Mouse (Mus musculus) liver, embryonic 11.5 days (tissue): Measurements from ENCODE around the gene Ten1. TPM values are rescaled to one million over a fixed set of nuclear protein-coding genes. Genes with fewer than 3 reads are reported as not detected.

Experiments
- ATAC-seq: fragments of 200-750 bp; cut with Nextera tagmentation; replicated peaks from 2 replicates; pipeline ENCODE4 v1.8.0; 2017; ENCODE audit warnings: moderate number of reproducible peaks, mild to moderate bottlenecking, moderate TSS enrichment, moderate library complexity; ENCODE audit not compliant: low FRiP score
- DNase-seq: peaks from one replicate; pipeline ENCODE4 v3.0.0-alpha.2; 2017; ENCODE audit warnings: low spot score
- H3K27ac ChIP-seq: fragments of 300-500 bp; sonication (generic); 2 replicates; pipeline ENCODE4 v1.5.1; 2014; ENCODE audit warnings: mild to moderate bottlenecking, low read depth, low read length, control low read depth
- H3K27me3 ChIP-seq: fragments of 300-500 bp; sonication (generic); replicated peaks from 2 replicates; pipeline ENCODE4 v1.6.1; 2014; ENCODE audit warnings: low read length, mixed read lengths; ENCODE audit not compliant: control insufficient read depth, insufficient read depth
- H3K36me3 ChIP-seq: fragments of 300-500 bp; sonication (generic); 2 replicates; pipeline ENCODE4 v1.6.1; 2014; ENCODE audit warnings: mild to moderate bottlenecking, low read length, moderate library complexity, mixed read lengths; ENCODE audit not compliant: control insufficient read depth, insufficient read depth
- H3K4me1 ChIP-seq: fragments of 300-500 bp; sonication (generic); replicated peaks from 2 replicates; pipeline ENCODE4 v1.6.1; 2014; ENCODE audit warnings: low read length, mixed read lengths; ENCODE audit not compliant: control insufficient read depth, insufficient read depth
- H3K4me2 ChIP-seq: fragments of 300-500 bp; sonication (generic); 2 replicates; pipeline ENCODE4 v1.6.1; 2014; ENCODE audit warnings: mild to moderate bottlenecking, control low read depth, moderate library complexity
- H3K4me3 ChIP-seq: fragments of 300-500 bp; sonication (generic); 2 replicates; pipeline ENCODE4 v1.5.1; 2014; ENCODE audit warnings: low read depth, low read length, control low read depth
- H3K9ac ChIP-seq: fragments of 300-500 bp; sonication (generic); 2 replicates; pipeline ENCODE4 v1.6.1; 2014; ENCODE audit warnings: low read depth, low read length, control low read depth
- H3K9me3 ChIP-seq: fragments of 300-500 bp; sonication (generic); 2 replicates; pipeline ENCODE4 v1.6.1; 2016; ENCODE audit warnings: low read length, inconsistent platforms, mixed read lengths; ENCODE audit not compliant: control insufficient read depth
- WGBS: fragments of 180-500 bp; shearing (Covaris S2); extraction: QIAGEN DNeasy Blood & Tissue Kit; methylation state at CpG from one replicate; pipeline ENCODE4 v1.1.7; 2014; 5-methylcytosine and 5-hydroxymethylcytosine counted together
- polyA plus RNA-seq: library from polyadenylated mRNA; unstranded; fragments of >200 nt; fragmentation: Nextera tagmentation; extraction: Ambion mirVana; gene quantifications from 2 replicates; pipeline ENCODE4 v1.2.1, GENCODE M21; 2014

Gene Ten1
- polyA plus RNA-seq, 1 experiment from 2014 or later: 63.8 TPM

DNA sequence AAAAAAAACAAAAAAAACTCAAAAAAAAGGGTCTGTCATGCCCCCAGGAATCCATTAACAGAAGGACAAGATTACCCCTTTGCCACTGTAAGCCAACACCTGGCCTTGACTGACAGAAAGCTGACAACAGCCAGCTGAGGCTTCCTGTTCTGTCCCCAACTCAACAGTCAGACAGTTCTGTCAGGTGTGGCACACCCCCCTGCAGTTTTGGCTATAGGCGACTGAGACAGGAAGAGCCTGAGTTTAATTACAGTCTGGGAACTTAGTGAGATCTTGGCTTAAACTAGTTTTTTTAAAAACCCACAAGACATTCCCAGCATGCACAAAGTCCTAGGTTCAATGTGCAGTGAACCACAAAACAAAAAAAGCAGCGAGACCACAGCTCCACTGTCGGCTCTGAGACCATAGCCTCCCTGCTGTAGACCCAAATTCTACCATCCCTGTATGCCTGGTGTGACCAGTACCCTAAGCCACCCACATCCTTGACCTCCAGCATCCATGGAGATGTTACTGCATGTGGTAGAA is 54.5 kb downstream of the Ten1 start:
- ATAC-seq: no peak
- H3K27me3 ChIP-seq: no peaks in the 10 kb centered on the region
- no peak overlapping the region for H3K4me2 ChIP-seq
- no peak for DNase-seq
- H3K27ac ChIP-seq: no peak overlapping the region
- H3K4me3 ChIP-seq: no peak overlapping the region
- no peak overlapping the region for H3K9ac ChIP-seq
- 0 out of 2 replicates have a peak, but pooled peaks cover 3% of the 10 kb centered on the region for H3K4me1 ChIP-seq
- H3K9me3 ChIP-seq: no peaks in the 10 kb centered on the region
- H3K36me3 ChIP-seq: peaks cover 72% of the 10 kb centered on the region
- WGBS: 87% methylated on average over 3 of the region's 3 CpGs

DNA sequence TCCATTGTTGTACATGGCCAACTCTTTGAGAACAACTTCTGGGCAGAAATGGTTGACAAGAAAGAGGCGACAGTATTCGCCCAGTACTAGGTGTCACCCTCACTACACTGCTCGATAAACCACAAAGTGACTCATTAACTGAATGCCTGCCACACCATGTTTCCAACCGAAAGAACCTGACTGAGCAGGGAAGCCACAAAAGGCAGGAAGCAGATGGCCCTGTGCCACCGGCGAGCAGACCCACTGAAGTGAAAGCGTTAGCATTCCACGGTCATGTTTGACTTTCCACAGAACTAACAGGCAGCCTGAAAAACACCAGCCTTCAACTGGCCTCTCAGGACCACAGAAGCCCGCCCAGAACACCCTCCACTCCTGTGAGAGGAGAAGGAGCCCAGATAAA is 56.0 kb downstream of the Ten1 start:
- H3K9me3 ChIP-seq: no peaks in the 10 kb centered on the region
- no peak overlapping the region for H3K4me2 ChIP-seq
- no peak overlapping the region for H3K4me3 ChIP-seq
- H3K27ac ChIP-seq: no peak overlapping the region
- 57% methylated on average over 9 of the region's 9 CpGs for WGBS
- no peak for ATAC-seq
- no peak for DNase-seq
- 0 out of 2 replicates have a peak, but pooled peaks cover 3% of the 10 kb centered on the region for H3K4me1 ChIP-seq
- H3K27me3 ChIP-seq: no peaks in the 10 kb centered on the region
- peaks cover 65% of the 10 kb centered on the region for H3K36me3 ChIP-seq
- H3K9ac ChIP-seq: no peak overlapping the region

DNA sequence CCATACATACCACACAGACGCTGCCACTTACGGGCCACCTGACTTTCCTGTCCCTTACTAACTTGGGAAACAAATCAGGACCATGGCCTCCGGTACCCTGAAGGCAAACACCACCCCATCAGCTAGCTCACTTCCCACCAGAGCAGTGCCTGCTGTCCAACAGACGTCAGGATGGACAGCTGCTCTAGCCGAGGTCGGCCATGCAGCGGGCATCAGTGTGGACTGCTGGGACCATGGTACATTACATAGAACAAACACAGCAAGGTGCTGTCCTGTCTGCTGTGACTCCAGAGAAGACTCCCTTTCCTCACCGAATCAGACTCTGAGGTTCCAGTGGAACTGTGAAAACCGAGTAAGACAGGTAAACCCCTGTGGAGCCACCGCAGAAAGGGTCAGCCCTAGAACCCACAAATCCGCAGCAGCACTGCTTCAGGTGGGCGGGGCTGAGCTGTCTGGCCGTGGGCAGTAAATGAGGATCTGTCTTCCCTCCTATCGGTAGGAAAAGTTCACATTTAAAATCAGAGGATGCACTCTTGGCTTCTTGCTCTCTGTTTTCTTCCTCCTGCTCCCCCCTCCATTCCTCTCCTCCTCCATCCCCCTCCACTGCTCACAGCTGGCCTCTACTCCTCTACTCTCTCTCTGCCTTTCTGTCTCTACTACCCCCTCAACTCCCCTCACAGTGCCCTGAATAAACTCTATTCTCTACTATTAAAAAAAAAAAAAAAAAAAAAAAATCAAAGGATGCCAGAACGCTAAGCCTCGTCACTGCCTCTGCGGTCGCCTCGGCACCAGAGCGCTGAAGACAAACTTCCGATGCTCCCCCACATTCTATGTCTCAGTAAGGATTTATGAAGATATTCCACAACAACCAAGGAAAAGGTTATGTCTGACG is 56.7 kb downstream of the Ten1 start:
- Histone ChIP-seq H3K4me1 (0 out of 2 replicates have a peak, but pooled peaks cover 3% of the 10 kb centered on the region), H3K9me3 (no peaks in the 10 kb centered on the region), H3K4me2 (no peak overlapping the region), H3K4me3 (no peak overlapping the region), H3K27ac (no peak overlapping the region), H3K36me3 (peaks cover 65% of the 10 kb centered on the region), H3K27me3 (no peaks in the 10 kb centered on the region), H3K9ac (no peak overlapping the region)
- WGBS: 73% methylated on average over 22 of the region's 22 CpGs
- ATAC-seq: no peak
- DNase-seq: no peak

DNA sequence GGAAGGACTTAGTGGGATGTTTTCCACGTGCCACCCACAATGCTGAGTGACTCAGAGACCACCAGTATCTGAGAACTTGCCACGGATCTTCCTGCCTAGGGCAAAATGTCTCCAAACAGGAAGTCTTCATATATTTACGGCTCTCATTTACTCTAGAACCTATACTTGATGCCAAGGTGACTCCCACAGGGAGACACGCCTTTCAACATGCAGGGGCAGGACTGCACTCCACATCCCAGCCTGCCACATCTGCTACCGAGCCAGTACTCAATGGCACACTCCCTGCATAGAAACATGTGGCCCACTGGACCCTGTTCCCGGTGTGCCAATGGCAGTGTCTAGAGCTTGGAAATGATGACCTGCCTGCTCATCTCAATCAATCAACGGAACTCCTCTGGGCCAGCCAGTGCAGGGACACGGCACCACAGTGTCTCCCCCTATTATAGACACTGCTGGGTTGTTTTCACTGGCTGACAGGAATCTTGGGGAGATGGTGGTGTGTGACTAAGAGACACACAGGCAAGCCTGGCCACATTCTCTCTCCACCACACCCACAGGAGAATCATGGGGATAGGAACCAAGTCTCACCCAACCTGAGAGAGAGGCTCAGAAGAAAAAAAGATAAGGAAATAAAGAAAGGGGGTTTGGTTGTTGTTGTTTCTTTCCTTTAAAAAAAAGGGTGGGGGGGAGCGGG is 57.5 kb downstream of the Ten1 start:
- Histone ChIP-seq H3K9ac (no peak overlapping the region), H3K27me3 (no peaks in the 10 kb centered on the region), H3K4me1 (0 out of 2 replicates have a peak, but pooled peaks cover 3% of the 10 kb centered on the region), H3K9me3 (no peaks in the 10 kb centered on the region), H3K4me2 (no peak overlapping the region), H3K36me3 (peaks cover 65% of the 10 kb centered on the region), H3K4me3 (no peak overlapping the region), H3K27ac (no peak overlapping the region)
- 80% methylated on average over 9 of the region's 9 CpGs for WGBS
- no peak for DNase-seq
- no peak for ATAC-seq

DNA sequence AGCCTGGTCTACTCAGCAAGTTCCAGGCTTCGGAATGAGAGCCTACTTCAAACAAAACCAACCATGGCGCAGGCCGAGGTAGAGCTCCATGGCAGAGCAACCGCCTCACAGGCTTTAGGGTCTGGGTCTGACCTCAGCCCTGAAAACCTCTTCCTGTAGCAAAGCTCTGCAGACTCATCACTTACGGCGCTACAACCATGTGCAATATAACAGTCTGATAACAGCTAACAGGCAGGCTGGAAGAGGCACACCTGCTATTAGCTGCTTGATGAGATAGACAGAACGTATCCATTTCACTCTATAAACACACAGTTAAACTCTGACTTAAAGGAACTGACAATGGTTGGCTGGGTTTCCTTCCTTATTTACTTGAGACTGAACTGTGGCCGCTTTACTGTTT is 60.8 kb downstream of the Ten1 start:
- H3K4me1 ChIP-seq: 0 out of 2 replicates have a peak, but pooled peaks cover 3% of the 10 kb centered on the region
- no peak overlapping the region for H3K9ac ChIP-seq
- H3K4me3 ChIP-seq: no peak overlapping the region
- H3K36me3 ChIP-seq: peaks cover 70% of the 10 kb centered on the region
- no peaks in the 10 kb centered on the region for H3K9me3 ChIP-seq
- DNase-seq (no peak), ATAC-seq (no peak)
- H3K27ac ChIP-seq: no peak overlapping the region
- no peak overlapping the region for H3K4me2 ChIP-seq
- no peaks in the 10 kb centered on the region for H3K27me3 ChIP-seq
- WGBS: 76% methylated on average over 8 of the region's 8 CpGs

DNA sequence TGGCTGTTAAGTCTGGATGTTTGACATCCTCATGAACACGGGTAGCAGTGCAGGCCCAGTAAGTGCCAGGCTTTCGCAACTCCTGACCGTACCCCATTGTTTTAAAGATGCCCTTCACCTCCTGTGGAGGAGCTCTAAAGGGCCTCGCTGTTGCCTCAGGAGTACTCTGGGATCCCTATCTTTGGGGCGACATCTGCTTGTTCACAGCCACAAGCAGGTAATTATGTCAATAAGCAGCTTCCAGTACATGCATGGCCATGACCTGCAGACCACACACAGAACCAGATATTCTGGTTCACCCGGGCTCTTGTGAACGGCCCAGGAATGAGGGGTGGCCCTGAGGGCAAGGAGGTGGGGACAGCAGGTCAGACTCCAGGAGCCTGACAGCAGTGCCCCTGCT is 61.6 kb downstream of the Ten1 start:
- Histone ChIP-seq H3K27ac (no peak overlapping the region), H3K4me3 (no peak overlapping the region), H3K9me3 (no peaks in the 10 kb centered on the region), H3K4me1 (0 out of 2 replicates have a peak, but pooled peaks cover 3% of the 10 kb centered on the region), H3K36me3 (peaks cover 65% of the 10 kb centered on the region), H3K9ac (no peak overlapping the region), H3K27me3 (no peaks in the 10 kb centered on the region), H3K4me2 (no peak overlapping the region)
- WGBS: 84% methylated on average over 7 of the region's 7 CpGs
- no peak for DNase-seq
- no peak for ATAC-seq

Other genes with a start within 250 kb of the Ten1 start
- gene Itgb4, start 224.1 kb upstream of the Ten1 start, polyA plus RNA-seq: 0.60 and 0.77 TPM in 2 replicates
- gene Galk1, start 186.1 kb upstream of the Ten1 start, polyA plus RNA-seq: 299 and 304 TPM in 2 replicates
- 1,141 and 1,182 TPM in 2 replicates for gene H3f3b, start 170.9 kb upstream of the Ten1 start, polyA plus RNA-seq
- gene Unk, start 168.5 kb upstream of the Ten1 start, polyA plus RNA-seq: 28.9 and 34.1 TPM in 2 replicates
- 44.8 and 45.3 TPM in 2 replicates for gene Unc13d, start 120.9 kb upstream of the Ten1 start, polyA plus RNA-seq
- gene Wbp2, start 111.9 kb upstream of the Ten1 start, polyA plus RNA-seq: 98.8 and 105 TPM in 2 replicates
- 6.3 and 6.6 TPM in 2 replicates for gene Trim47, start 71.6 kb upstream of the Ten1 start, polyA plus RNA-seq
- gene Trim65, start 67.7 kb upstream of the Ten1 start, polyA plus RNA-seq: 3.1 and 3.5 TPM in 2 replicates
- 121 and 126 TPM in 2 replicates for gene Mrpl38, start 60.0 kb upstream of the Ten1 start, polyA plus RNA-seq
- 20.1 and 23.3 TPM in 2 replicates for gene Fbf1, start 30.7 kb upstream of the Ten1 start, polyA plus RNA-seq
- gene Acox1, start 190 bp downstream of the Ten1 start, polyA plus RNA-seq: 22.7 and 23.6 TPM in 2 replicates
- gene Evpl, start 39.2 kb downstream of the Ten1 start, polyA plus RNA-seq: 0.56 TPM in 2 replicates
- 88.4 and 89.4 TPM in 2 replicates for gene Srp68, start 75.4 kb downstream of the Ten1 start, polyA plus RNA-seq
- 0.11 TPM in 1 of 2 replicates, not detected in the other for gene Galr2, start 82.1 kb downstream of the Ten1 start, polyA plus RNA-seq
- gene Exoc7, start 108.4 kb downstream of the Ten1 start, polyA plus RNA-seq: 47.4 and 51.3 TPM in 2 replicates
- gene Foxj1, start 136.5 kb downstream of the Ten1 start, polyA plus RNA-seq: 1.2 and 1.3 TPM in 2 replicates
- 5.0 and 6.8 TPM in 2 replicates for gene Rnf157, start 214.2 kb downstream of the Ten1 start, polyA plus RNA-seq
- 78.6 and 80.2 TPM in 2 replicates for gene Ubald2, start 235.2 kb downstream of the Ten1 start, polyA plus RNA-seq